Mouse (Mus musculus) embryonic facial prominence, embryonic 14.5 days (tissue): ENCODE data around the gene Med11. TPM values are rescaled to one million over a fixed set of nuclear protein-coding genes. Genes with fewer than 3 reads are reported as not detected.

Experiments
- ATAC-seq: fragments of 200-750 bp; cut with Nextera tagmentation; 2 replicates; pipeline ENCODE4 v1.8.0; 2017; ENCODE audit warnings: low read depth, moderate number of reproducible peaks, moderate TSS enrichment
- DNase-seq: peaks from one replicate; pipeline ENCODE4 v3.0.0-alpha.2; 2015; ENCODE audit warnings: low spot score
- H3K27ac ChIP-seq: fragments of 300-500 bp; sonication (generic); replicated peaks from 2 replicates; pipeline ENCODE4 v1.5.1; 2014; ENCODE audit warnings: low read depth, mild to moderate bottlenecking, low read length, moderate library complexity
- H3K27me3 ChIP-seq: fragments of 300-500 bp; sonication (generic); replicated peaks from 2 replicates; pipeline ENCODE4 v1.6.1; 2014; ENCODE audit warnings: low read length; ENCODE audit not compliant: control insufficient read depth, insufficient read depth
- H3K36me3 ChIP-seq: fragments of 300-500 bp; sonication (generic); 2 replicates; pipeline ENCODE4 v1.6.1; 2014; ENCODE audit warnings: low read length, mixed read lengths; ENCODE audit not compliant: control insufficient read depth, insufficient read depth
- H3K4me1 ChIP-seq: fragments of 300-500 bp; sonication (generic); 2 replicates; pipeline ENCODE4 v1.6.1; 2014; ENCODE audit warnings: antibody characterized with exemption, low read length; ENCODE audit not compliant: control insufficient read depth, insufficient read depth
- H3K4me2 ChIP-seq: fragments of 300-500 bp; sonication (generic); 2 replicates; pipeline ENCODE4 v1.6.1; 2014; ENCODE audit warnings: low read depth, mild to moderate bottlenecking, low read length, moderate library complexity, mixed read lengths
- H3K4me3 ChIP-seq: fragments of 300-500 bp; sonication (generic); 2 replicates; pipeline ENCODE4 v1.5.1; 2014; ENCODE audit warnings: low read depth, mild to moderate bottlenecking, low read length
- H3K9ac ChIP-seq: fragments of 300-500 bp; sonication (generic); 2 replicates; pipeline ENCODE4 v1.6.1; 2014; ENCODE audit warnings: low read depth, mild to moderate bottlenecking, low read length, moderate library complexity, mixed read lengths
- H3K9me3 ChIP-seq: fragments of 300-500 bp; sonication (generic); 2 replicates; pipeline ENCODE4 v1.6.1; 2016; ENCODE audit warnings: low read length; ENCODE audit not compliant: control insufficient read depth
- WGBS: fragments of 180-500 bp; shearing (Covaris S2); extraction: QIAGEN DNeasy Blood & Tissue Kit; methylation state at CpG from one replicate; pipeline ENCODE4 v1.1.7; 2014; 5-methylcytosine and 5-hydroxymethylcytosine counted together
- polyA plus RNA-seq: library from polyadenylated mRNA; unstranded; fragments of >200 nt; fragmentation: Nextera tagmentation; extraction: Ambion mirVana; gene quantifications from 2 replicates; pipeline ENCODE4 v1.2.1, GENCODE M21; 2014

Gene Med11
- polyA plus RNA-seq, 1 experiment from 2014 or later = 37.0 TPM

- Histone ChIP-seq H3K4me2 (peak overlapping the region; percentile 63; the same call in 1 of the 2 replicates), H3K4me3 (no peak overlapping the region)
Measured at GRCm38 (mm10) chr11:70453261-70454044, 1.7 kb downstream of the Med11 start.

DNA sequence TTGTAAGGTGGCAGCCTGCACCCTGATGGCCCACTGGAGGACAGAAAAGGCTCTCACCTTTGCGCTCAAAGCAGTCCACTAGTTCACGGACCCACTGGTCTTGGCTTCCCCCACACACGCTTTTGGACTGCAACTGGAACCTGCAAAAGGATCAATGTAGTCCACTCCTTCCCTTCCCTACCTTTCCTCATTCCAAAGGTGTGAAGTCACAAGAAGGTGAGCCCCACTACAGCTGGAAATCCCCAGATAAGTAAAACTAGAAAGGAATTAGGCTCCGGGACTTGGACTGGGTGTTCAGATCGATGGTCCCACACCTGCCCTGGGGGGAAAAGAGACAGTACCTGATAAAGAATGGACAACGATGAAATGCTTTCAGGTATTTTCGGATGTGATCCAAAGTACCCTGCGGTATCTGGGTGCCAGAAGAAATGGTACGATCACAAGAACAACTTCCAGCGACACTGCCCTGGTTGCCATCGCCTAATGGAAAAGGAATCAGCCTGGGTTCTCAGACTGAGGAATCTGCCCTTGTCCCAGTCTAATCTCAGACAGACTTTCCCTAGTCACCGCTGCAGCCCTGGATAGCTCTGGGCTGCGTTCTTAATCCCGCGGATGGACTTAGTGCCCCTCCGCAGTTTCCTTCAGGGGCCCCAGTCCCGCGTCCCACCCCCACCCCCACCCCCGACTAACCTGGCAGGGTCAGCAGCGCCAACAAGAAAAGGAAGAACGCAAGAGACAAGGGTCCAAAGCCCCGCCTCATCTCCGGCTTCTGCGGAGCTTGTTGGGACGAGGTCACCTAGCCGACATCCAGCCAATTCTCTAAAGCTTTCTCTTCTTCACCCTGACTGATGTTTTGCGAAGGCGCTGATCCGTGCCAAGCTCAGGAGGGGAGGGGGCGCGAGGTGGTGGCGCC, 7.2 kb downstream of the Med11 start, which contains the start of gene Zmynd15:
Gene Zmynd15, plus strand, starts transcription at position 746 of the 913 bp plus-strand sequence.
- Histone ChIP-seq H3K4me3 (peak within 1 kb of the TSS; percentile 57), H3K4me1 (no peaks in the 10 kb centered on the region), H3K9ac (peak within 1 kb of the TSS; percentile 65), H3K27me3 (peaks cover 25% of the 10 kb centered on the region), H3K9me3 (0 out of 2 replicates have a peak, but pooled peaks cover 3% of the 10 kb centered on the region), H3K27ac (no peak within 1 kb of the TSS), H3K4me2 (peak within 1 kb of the TSS; percentile 95), H3K36me3 (no peaks in the 10 kb centered on the region)
- WGBS = 19% methylated on average over 29 of the region's 32 CpGs
- ATAC-seq (no peak), DNase-seq (no peak)

More at GRCm38 (mm10) chr11:70453261-70454044, 1.7 kb downstream of the Med11 start:
- H3K36me3 ChIP-seq = 0 out of 2 replicates have a peak, but pooled peaks cover 9% of the 10 kb centered on the region
- H3K9me3 ChIP-seq = no peaks in the 10 kb centered on the region
- peaks cover 12% of the 10 kb centered on the region; the same call in 1 of the 2 replicates for H3K4me1 ChIP-seq
- H3K27me3 ChIP-seq = peaks cover 1% of the 10 kb centered on the region
- H3K9ac ChIP-seq = no peak overlapping the region
- no peak overlapping the region for H3K27ac ChIP-seq
- 86% methylated on average over 9 of the region's 9 CpGs for WGBS
- DNase-seq = no peak
- no peak for ATAC-seq

GRCm38 (mm10) chr11:70459601-70460101, 7.9 kb downstream of the Med11 start, which contains the start of gene Cxcl16:
Gene Cxcl16, minus strand, starts transcription at chr11:70459984.
- peaks cover 32% of the 10 kb centered on the region for H3K27me3 ChIP-seq
- 3% methylated on average over 29 of the region's 30 CpGs for WGBS
- no peaks in the 10 kb centered on the region for H3K4me1 ChIP-seq
- ATAC-seq (0 out of 2 replicates have a peak, but pooled peaks have one; percentile 34), DNase-seq (peak; percentile 28)
- H3K36me3 ChIP-seq = no peaks in the 10 kb centered on the region
- no peak within 1 kb of the TSS for H3K27ac ChIP-seq
- peak within 1 kb of the TSS; percentile 57 for H3K4me3 ChIP-seq
- peak within 1 kb of the TSS; percentile 65 for H3K9ac ChIP-seq
- H3K4me2 ChIP-seq = peak within 1 kb of the TSS; percentile 95
- 0 out of 2 replicates have a peak, but pooled peaks cover 3% of the 10 kb centered on the region for H3K9me3 ChIP-seq

DNA sequence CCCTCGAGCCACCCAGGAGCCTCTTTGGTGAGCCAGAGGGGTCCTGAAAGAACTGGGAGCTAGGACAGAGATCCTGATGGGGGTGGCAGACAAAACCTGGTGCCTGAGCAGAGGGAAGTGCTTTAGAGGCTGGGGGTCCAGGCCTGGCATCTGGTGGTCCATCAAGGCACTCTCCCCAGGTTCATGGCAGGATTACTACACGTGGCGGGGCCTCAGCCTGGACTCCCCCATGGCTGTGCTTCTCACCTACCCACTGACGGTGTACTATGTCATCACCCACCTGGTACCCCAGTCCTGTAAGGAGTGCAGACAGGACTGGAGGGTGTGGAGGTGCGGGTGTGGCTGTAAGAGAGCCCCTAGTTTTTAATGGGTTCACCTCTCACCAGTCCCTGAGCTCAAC, 12.3 kb downstream of the Med11 start:
- 0 out of 2 replicates have a peak, but pooled peaks cover 3% of the 10 kb centered on the region for H3K9me3 ChIP-seq
- no peak overlapping the region for H3K4me2 ChIP-seq
- peaks cover 40% of the 10 kb centered on the region for H3K27me3 ChIP-seq
- DNase-seq = no peak
- ATAC-seq = no peak
- peaks cover 11% of the 10 kb centered on the region for H3K4me1 ChIP-seq
- H3K27ac ChIP-seq = no peak overlapping the region
- no peaks in the 10 kb centered on the region for H3K36me3 ChIP-seq
- H3K4me3 ChIP-seq = no peak overlapping the region
- 84% methylated on average over 4 of the region's 5 CpGs for WGBS
- H3K9ac ChIP-seq = no peak overlapping the region

DNA sequence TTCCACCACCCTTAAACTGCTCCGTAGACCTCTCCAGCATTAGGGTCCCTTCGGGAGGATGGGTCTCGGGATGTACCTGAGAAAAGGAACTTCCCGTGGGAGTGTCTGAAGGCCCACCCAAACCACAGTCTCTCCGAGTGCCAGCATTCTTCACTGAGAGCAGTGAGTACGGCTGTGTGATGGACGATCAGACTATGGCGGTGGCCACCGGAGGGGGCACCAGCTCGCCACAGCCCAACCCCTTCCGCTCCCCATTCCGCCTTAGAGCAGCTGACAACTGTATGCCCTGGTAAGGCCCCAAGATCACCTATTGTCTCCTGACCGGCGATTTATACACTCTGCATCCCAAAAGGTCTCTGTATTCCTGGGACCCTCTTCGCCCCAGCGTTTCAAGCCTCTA, 13.5 kb downstream of the Med11 start:
- 23% methylated on average over 16 of the region's 16 CpGs for WGBS
- Histone ChIP-seq H3K27ac (no peak overlapping the region), H3K4me1 (peaks cover 11% of the 10 kb centered on the region), H3K4me3 (peak overlapping the region; percentile 33; the same call in 1 of the 2 replicates), H3K9me3 (0 out of 2 replicates have a peak, but pooled peaks cover 3% of the 10 kb centered on the region), H3K36me3 (no peaks in the 10 kb centered on the region), H3K9ac (peak overlapping the region; percentile 54; the same call in 1 of the 2 replicates), H3K4me2 (peak overlapping the region; percentile 61), H3K27me3 (peaks cover 34% of the 10 kb centered on the region)
- ATAC-seq = no peak
- DNase-seq = no peak

GRCm38 (mm10) chr11:70465824-70466223, 14.1 kb downstream of the Med11 start:
- DNase-seq (peak; percentile 48), ATAC-seq (no peak)
- Histone ChIP-seq H3K4me2 (peak overlapping the region; percentile 61), H3K4me3 (peak overlapping the region; percentile 33), H3K36me3 (no peaks in the 10 kb centered on the region), H3K4me1 (peaks cover 11% of the 10 kb centered on the region), H3K27ac (no peak overlapping the region), H3K9ac (peak overlapping the region; percentile 54), H3K9me3 (0 out of 2 replicates have a peak, but pooled peaks cover 3% of the 10 kb centered on the region), H3K27me3 (peaks cover 28% of the 10 kb centered on the region)
- 9% methylated on average over 23 of the region's 23 CpGs for WGBS

DNA sequence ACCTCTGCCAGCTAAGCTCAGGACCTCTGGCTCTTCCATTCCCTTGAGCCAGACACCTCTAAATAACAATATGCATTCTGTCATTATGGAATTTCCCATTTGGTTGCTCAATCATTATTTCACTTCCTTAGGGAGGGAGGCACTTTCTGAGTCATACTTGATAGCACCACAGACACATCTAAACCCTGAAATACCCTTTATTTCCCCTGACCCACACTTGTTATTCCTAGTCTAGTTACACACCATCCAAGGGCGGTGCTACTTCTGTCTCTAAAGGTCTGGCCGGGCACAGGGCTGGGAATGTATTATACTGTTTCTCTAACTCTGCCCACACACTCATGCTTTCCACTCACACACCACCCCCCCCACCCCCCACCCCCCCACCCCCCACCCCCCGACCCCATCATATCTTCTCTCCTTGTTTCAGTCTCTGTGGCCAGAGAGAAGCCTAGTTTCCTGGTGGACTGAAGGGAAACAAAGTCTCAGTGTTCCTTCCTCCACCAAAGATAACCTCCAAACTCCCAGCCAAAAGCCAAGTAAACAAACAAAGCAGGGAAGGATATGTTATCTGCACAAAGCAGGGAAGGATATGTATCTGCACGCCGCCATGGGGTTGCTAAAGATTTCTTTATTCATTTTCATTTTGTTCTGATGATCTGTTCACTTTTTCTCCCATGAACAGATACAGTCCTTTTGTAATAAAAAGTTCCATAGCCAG, 16.3 kb downstream of the Med11 start:
- Histone ChIP-seq H3K27ac (no peak overlapping the region), H3K9ac (no peak overlapping the region), H3K27me3 (peaks cover 22% of the 10 kb centered on the region), H3K36me3 (no peaks in the 10 kb centered on the region), H3K4me2 (no peak overlapping the region), H3K4me3 (no peak overlapping the region), H3K9me3 (no peaks in the 10 kb centered on the region), H3K4me1 (peaks cover 11% of the 10 kb centered on the region)
- DNase-seq (no peak), ATAC-seq (no peak)
- WGBS = 84% methylated on average over 5 of the region's 5 CpGs
